Mouse (Mus musculus): ENCODE data around the gene Trappc2l. TPM values are rescaled to one million over a fixed set of nuclear protein-coding genes. Genes with fewer than 3 reads are reported as not detected.

Gene Trappc2l
- polyA plus RNA-seq, 1 experiment from 2014 or later, result 84.8 TPM

DNA sequence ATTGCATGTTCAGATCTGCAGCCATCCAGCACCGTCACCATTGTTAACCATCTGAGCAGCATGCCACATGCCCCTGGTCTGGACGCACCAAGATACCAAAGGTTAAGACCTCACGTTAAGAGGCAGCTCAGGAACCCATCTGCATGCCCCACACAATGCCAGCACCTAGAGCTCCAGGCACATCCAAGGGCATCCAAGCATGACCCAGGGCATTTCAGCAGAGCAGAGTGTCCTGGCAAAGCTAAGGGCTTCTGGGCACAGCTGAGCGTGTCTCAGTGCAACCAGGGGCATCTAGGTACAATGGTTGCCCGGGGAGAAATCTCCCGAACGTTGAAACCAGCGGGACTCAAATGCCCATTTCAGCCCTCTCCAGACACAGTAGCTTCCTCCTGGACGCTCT, 10.8 kb upstream of the Trappc2l start:
- 92% methylated on average over 9 of the region's 9 CpGs for WGBS
- no peak overlapping the region for H3K9ac ChIP-seq (ENCODE audit: low read length)
- no peak for ATAC-seq (ENCODE audit: insufficient number of reproducible peaks, insufficient read depth, low FRiP score, low read depth)
- H3K27me3 ChIP-seq (ENCODE audit: control insufficient read depth, insufficient read depth, low read length), result no peaks in the 10 kb centered on the region
- H3K4me2 ChIP-seq (ENCODE audit: low read length), result no peak overlapping the region
- peaks cover 9 to 13% of the 10 kb centered on the region in 2 experiments for H3K4me1 ChIP-seq (ENCODE audit: control insufficient read depth in 2 of 2, insufficient read depth in 2 of 2, low read length in 2 of 2)
- peaks cover 15% of the 10 kb centered on the region for H3K36me3 ChIP-seq (ENCODE audit: control insufficient read depth, insufficient read depth, low read length)
- H3K9me3 ChIP-seq (ENCODE audit: control insufficient read depth, low read length), result no peaks in the 10 kb centered on the region
- no peak overlapping the region for H3K4me3 ChIP-seq (ENCODE audit: control insufficient read depth in 1 of 2, insufficient read depth in 1 of 2, low read depth in 1 of 2, low read length in 2 of 2)
- no peak overlapping the region for H3K27ac ChIP-seq (replicated peaks in 1 of 2; ENCODE audit: control insufficient read depth in 1 of 2, insufficient read depth in 1 of 2, low read depth in 2 of 2, low read length in 2 of 2)

DNA sequence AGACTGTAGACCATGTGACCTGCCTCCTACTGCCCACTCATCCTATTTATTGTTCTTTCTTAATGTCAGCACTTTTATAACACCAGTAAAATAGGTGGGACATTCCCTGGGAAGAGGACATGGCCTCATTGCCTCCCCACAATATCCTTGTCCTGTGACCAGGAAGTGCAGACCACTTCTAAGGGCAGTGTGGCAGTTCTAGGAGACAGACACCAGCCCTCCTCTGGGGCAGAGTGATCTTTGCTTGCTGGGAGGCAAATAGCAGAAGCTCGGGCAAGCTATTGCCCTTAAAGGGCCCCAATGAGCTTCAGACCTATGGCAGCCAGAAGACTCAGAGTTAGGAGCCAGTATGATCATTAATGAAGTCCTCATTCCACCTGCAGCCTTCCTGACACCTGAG, 6.8 kb upstream of the Trappc2l start:
- 40% methylated on average over 1 of the region's 1 CpGs for WGBS
- ATAC-seq (ENCODE audit: insufficient number of reproducible peaks, insufficient read depth, low FRiP score, low read depth), result no peak
- Histone ChIP-seq H3K9ac (ENCODE audit: low read length) (no peak overlapping the region; the same call in 1 of the 2 replicates), H3K4me2 (ENCODE audit: low read length) (no peak overlapping the region), H3K4me1 (ENCODE audit: control insufficient read depth in 2 of 2, insufficient read depth in 2 of 2, low read length in 2 of 2) (peaks cover 9 to 13% of the 10 kb centered on the region in 2 experiments), H3K4me3 (ENCODE audit: control insufficient read depth in 1 of 2, insufficient read depth in 1 of 2, low read depth in 1 of 2, low read length in 2 of 2) (no peak overlapping the region), H3K27me3 (ENCODE audit: control insufficient read depth, insufficient read depth, low read length) (no peaks in the 10 kb centered on the region), H3K9me3 (ENCODE audit: control insufficient read depth, low read length) (no peaks in the 10 kb centered on the region), H3K27ac (replicated peaks in 1 of 2; ENCODE audit: control insufficient read depth in 1 of 2, insufficient read depth in 1 of 2, low read depth in 2 of 2, low read length in 2 of 2) (peak overlapping the region in 1 of 2 experiments; percentile 20; a peak in 1 of 4 replicates), H3K36me3 (ENCODE audit: control insufficient read depth, insufficient read depth, low read length) (peaks cover 8% of the 10 kb centered on the region; the same call in 1 of the 2 replicates)

DNA sequence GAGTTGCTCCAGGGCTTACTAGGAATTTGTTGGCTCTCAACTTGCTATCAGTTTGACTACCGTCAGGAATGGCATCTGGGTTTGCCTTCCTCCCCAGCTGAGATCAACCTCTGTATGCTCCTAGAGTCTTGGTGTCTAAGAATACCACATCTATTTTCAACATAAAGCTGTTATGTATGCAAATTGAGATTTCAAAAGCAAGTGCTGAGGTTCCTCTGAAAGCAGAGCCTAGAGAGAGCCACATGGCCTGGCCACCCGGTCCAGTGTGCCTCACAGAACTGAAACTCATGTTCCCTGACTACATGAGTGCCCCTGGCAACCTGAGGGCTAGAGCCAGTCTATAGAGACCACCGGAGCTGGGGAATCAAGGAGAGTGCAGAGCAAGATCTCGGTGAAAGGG, 6.1 kb upstream of the Trappc2l start:
- WGBS, result 51% methylated on average over 4 of the region's 4 CpGs
- ATAC-seq (ENCODE audit: insufficient number of reproducible peaks, insufficient read depth, low FRiP score, low read depth), result no peak
- Histone ChIP-seq H3K4me2 (ENCODE audit: low read length) (no peak overlapping the region), H3K9me3 (ENCODE audit: control insufficient read depth, low read length) (no peaks in the 10 kb centered on the region), H3K9ac (ENCODE audit: low read length) (no peak overlapping the region), H3K27ac (replicated peaks in 1 of 2; ENCODE audit: control insufficient read depth in 1 of 2, insufficient read depth in 1 of 2, low read depth in 2 of 2, low read length in 2 of 2) (peak overlapping the region; percentile 20 to 52; a peak in 3 of 4 replicates), H3K27me3 (ENCODE audit: control insufficient read depth, insufficient read depth, low read length) (no peaks in the 10 kb centered on the region), H3K4me3 (ENCODE audit: control insufficient read depth in 1 of 2, insufficient read depth in 1 of 2, low read depth in 1 of 2, low read length in 2 of 2) (no peak overlapping the region), H3K36me3 (ENCODE audit: control insufficient read depth, insufficient read depth, low read length) (peaks cover 8% of the 10 kb centered on the region; the same call in 1 of the 2 replicates), H3K4me1 (ENCODE audit: control insufficient read depth in 2 of 2, insufficient read depth in 2 of 2, low read length in 2 of 2) (peaks cover 10 to 14% of the 10 kb centered on the region in 2 experiments)

DNA sequence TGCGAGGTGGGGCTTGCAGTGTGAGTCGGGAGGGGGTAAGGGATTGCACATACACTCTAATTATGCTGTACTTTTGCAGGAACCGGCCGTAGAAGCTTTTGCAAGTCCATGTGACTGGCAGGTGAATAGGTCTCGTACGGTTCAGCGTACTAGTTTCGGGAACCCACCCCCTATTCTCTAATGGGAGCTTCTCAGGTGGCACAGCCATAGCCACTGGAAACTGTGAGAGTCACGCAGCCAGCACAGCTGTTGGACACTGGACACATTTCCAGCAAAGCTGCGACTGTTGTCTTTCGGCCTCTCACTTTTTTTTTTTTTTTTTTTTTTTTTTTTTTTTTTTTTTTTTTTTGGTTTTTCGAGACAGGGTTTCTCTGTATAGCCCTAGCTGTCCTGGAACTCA, 4.6 kb upstream of the Trappc2l start:
- peaks cover 14 to 20% of the 10 kb centered on the region in 2 experiments for H3K4me1 ChIP-seq (ENCODE audit: control insufficient read depth in 2 of 2, insufficient read depth in 2 of 2, low read length in 2 of 2)
- H3K4me3 ChIP-seq (ENCODE audit: control insufficient read depth in 1 of 2, insufficient read depth in 1 of 2, low read depth in 1 of 2, low read length in 2 of 2), result no peak overlapping the region
- H3K9ac ChIP-seq (ENCODE audit: low read length), result no peak overlapping the region
- H3K27ac ChIP-seq (replicated peaks in 1 of 2; ENCODE audit: control insufficient read depth in 1 of 2, insufficient read depth in 1 of 2, low read depth in 2 of 2, low read length in 2 of 2), result no peak overlapping the region
- H3K4me2 ChIP-seq (ENCODE audit: low read length), result no peak overlapping the region
- WGBS, result 91% methylated on average over 11 of the region's 12 CpGs
- 0 out of 2 replicates have a peak, but pooled peaks cover 4% of the 10 kb centered on the region for H3K36me3 ChIP-seq (ENCODE audit: control insufficient read depth, insufficient read depth, low read length)
- no peak for ATAC-seq (ENCODE audit: insufficient number of reproducible peaks, insufficient read depth, low FRiP score, low read depth)
- no peaks in the 10 kb centered on the region for H3K27me3 ChIP-seq (ENCODE audit: control insufficient read depth, insufficient read depth, low read length)
- no peaks in the 10 kb centered on the region for H3K9me3 ChIP-seq (ENCODE audit: control insufficient read depth, low read length)

DNA sequence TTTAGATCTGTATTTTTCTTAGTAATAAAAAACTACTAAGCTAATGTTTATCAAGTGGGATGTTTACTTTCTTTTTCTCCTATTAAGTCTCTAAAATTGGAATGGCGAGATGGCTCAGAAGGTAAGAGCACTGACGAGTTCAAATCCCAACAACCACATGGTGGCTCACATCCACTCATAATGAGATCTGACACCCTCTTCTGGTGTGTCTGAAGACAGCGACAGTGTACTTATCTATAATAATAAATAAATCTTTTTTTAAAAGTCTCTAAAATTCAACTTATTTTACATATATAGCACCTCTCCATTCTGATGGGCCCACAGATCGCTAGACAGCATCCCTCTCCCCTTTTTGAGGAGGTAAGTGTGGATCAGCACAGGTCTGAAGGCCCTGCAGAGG, 1.2 kb upstream of the Trappc2l start:
- peak overlapping the region; percentile 84 for H3K9ac ChIP-seq (ENCODE audit: low read length)
- no peaks in the 10 kb centered on the region for H3K27me3 ChIP-seq (ENCODE audit: control insufficient read depth, insufficient read depth, low read length)
- no peaks in the 10 kb centered on the region for H3K9me3 ChIP-seq (ENCODE audit: control insufficient read depth, low read length)
- H3K4me3 ChIP-seq (ENCODE audit: control insufficient read depth in 1 of 2, insufficient read depth in 1 of 2, low read depth in 1 of 2, low read length in 2 of 2), result no peak overlapping the region
- WGBS, result 68% methylated on average over 4 of the region's 4 CpGs
- H3K4me2 ChIP-seq (ENCODE audit: low read length), result peak overlapping the region; percentile 89
- ATAC-seq (ENCODE audit: insufficient number of reproducible peaks, insufficient read depth, low FRiP score, low read depth), result no peak
- H3K36me3 ChIP-seq (ENCODE audit: control insufficient read depth, insufficient read depth, low read length), result peaks cover 15% of the 10 kb centered on the region
- peaks cover 8 to 21% of the 10 kb centered on the region in 2 experiments for H3K4me1 ChIP-seq (ENCODE audit: control insufficient read depth in 2 of 2, insufficient read depth in 2 of 2, low read length in 2 of 2)
- no peak overlapping the region; a peak in 1 of 4 replicates for H3K27ac ChIP-seq (replicated peaks in 1 of 2; ENCODE audit: control insufficient read depth in 1 of 2, insufficient read depth in 1 of 2, low read depth in 2 of 2, low read length in 2 of 2)

DNA sequence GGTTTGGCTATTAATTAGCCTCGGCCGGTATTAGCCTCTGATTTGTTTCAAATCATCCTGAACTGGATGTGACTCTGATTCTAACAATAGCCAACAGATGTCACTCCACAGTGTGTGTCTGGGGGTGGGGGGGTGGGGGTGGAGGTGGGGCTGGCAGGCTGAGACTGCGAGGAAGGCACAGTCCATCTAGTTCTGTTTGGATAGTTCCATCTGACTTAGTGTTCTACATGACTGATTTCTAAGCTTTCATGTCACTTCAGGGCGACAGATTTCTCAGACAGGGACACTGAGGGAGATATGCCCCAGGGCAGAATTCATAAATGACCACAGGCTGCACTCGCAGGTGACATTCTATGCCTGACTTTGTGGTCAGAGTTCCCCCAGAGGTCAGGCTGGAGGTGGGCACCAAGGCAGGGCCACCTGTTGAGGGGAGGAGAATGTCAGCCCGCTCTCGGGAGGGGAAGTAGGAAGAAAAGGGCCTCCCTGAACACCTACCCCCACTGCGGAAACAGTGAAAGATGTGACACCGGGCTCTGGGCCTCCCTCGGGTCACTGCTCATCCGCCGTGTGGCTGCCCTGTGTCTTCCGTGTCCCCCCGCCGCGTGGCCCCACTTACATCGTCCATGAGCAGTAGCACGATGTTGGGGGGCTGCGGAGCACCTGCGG, 695 bp upstream of the Trappc2l start:
- Histone ChIP-seq H3K4me1 (ENCODE audit: control insufficient read depth in 2 of 2, insufficient read depth in 2 of 2, low read length in 2 of 2) (peaks cover 5 to 16% of the 10 kb centered on the region in 2 experiments), H3K27me3 (ENCODE audit: control insufficient read depth, insufficient read depth, low read length) (no peaks in the 10 kb centered on the region), H3K27ac (replicated peaks in 1 of 2; ENCODE audit: control insufficient read depth in 1 of 2, insufficient read depth in 1 of 2, low read depth in 2 of 2, low read length in 2 of 2) (peak overlapping the region; percentile 60 to 81), H3K9ac (ENCODE audit: low read length) (peak overlapping the region; percentile 84), H3K9me3 (ENCODE audit: control insufficient read depth, low read length) (no peaks in the 10 kb centered on the region), H3K36me3 (ENCODE audit: control insufficient read depth, insufficient read depth, low read length) (peaks cover 18% of the 10 kb centered on the region), H3K4me3 (ENCODE audit: control insufficient read depth in 1 of 2, insufficient read depth in 1 of 2, low read depth in 1 of 2, low read length in 2 of 2) (peak overlapping the region; percentile 69 to 81), H3K4me2 (ENCODE audit: low read length) (peak overlapping the region; percentile 89)
- 1% methylated on average over 20 of the region's 20 CpGs for WGBS
- peak; percentile 12 for ATAC-seq (ENCODE audit: insufficient number of reproducible peaks, insufficient read depth, low FRiP score, low read depth)

DNA sequence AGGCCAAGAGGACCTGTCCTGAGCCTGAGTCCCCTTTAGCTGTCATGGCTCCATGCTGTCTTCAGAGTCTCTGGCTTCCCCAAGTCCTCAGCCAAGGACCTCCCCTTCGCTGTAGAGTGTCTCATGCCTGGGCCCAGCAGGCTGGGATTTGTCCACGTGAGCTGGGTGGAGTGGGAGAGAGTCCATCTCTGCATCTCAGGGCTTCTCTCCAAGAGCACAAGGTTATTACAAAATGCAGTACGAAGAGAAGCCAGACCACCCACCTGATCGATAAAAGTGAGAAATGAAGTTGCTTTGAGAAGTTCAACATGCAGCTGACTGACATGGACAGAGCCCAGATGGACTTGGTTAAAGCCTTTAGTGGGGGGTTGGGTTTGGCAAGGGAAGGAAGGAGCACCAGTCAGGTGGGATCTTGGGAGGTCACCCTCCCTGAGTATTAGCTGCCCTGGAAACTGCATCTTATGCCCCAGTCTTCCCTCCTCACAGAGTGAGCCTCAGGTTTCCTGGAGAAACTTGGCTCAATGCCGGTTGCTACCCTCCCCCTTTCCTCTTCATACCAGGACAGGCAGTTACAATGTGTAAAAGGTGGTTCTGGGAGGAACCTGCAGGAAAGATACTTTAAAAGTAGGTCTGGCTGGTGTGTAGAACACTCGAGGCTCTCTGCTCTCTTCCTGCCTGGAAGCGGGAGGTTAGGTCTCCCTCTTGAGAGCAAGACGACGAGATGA, 4.9 kb downstream of the Trappc2l start:
- peaks cover 2 to 12% of the 10 kb centered on the region in 2 experiments for H3K4me1 ChIP-seq (ENCODE audit: control insufficient read depth in 2 of 2, insufficient read depth in 2 of 2, low read length in 2 of 2)
- H3K4me2 ChIP-seq (ENCODE audit: low read length), result no peak overlapping the region
- no peak for ATAC-seq (ENCODE audit: insufficient number of reproducible peaks, insufficient read depth, low FRiP score, low read depth)
- H3K4me3 ChIP-seq (ENCODE audit: control insufficient read depth in 1 of 2, insufficient read depth in 1 of 2, low read depth in 1 of 2, low read length in 2 of 2), result no peak overlapping the region
- no peak overlapping the region for H3K9ac ChIP-seq (ENCODE audit: low read length)
- H3K36me3 ChIP-seq (ENCODE audit: control insufficient read depth, insufficient read depth, low read length), result peaks cover 18% of the 10 kb centered on the region
- WGBS, result 65% methylated on average over 9 of the region's 9 CpGs
- no peaks in the 10 kb centered on the region for H3K9me3 ChIP-seq (ENCODE audit: control insufficient read depth, low read length)
- H3K27me3 ChIP-seq (ENCODE audit: control insufficient read depth, insufficient read depth, low read length), result no peaks in the 10 kb centered on the region
- H3K27ac ChIP-seq (replicated peaks in 1 of 2; ENCODE audit: control insufficient read depth in 1 of 2, insufficient read depth in 1 of 2, low read depth in 2 of 2, low read length in 2 of 2), result no peak overlapping the region
